Mouse (Mus musculus) monocyte, adult 59 days (primary cell): ENCODE data around the gene Ndel1. TPM values are rescaled to one million over a fixed set of nuclear protein-coding genes. Genes with fewer than 3 reads are reported as not detected.

ENCODE experiments used
- total RNA-seq, 2 experiments: library from RNA; stranded (reverse); gene quantifications; one replicate each; pipeline ENCODE4 v1.2.4; 2023

Ndel1 gene
- 100 to 1,000 TPM; 151 to 155 TPM for total RNA-seq

GRCm38 (mm10) chr11:68871748-68872147 is at the start of gene Ndel1:
Ndel1 (minus strand) TSS chr11:68871858.

DNA sequence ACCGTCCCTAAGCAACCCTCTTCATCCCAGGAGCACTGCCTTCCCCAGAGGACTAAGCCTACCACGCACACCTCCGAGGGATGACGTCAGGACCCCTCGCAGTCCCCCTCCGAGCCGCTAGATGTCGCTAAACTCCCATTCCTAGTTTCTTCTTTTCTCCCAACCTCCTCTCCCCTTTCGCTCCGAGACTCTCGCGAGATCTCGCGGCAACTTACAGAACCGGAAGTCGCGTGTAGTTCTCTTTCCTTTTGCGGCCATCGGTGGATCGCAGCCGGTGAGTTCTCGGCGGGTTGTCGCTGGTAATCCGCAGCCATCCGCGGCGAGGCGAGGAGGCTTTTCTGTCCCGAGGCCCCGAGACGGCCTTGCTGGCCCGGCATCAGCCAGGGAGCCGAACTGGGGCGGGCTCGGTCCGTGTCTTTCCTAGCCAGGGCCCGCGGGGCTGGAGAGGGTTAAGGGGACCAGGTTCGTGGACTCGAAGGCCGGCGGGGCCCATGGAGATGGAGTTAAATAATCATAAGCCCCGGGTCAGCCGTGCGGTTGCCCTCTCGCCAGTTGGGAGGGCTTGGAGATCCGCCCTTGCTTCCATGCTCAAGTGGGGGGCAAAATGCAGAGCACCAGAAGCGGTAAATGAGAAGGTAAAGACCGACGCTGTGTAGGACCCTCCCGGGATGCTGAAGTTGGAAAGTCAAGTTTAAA is 29.8 kb upstream of the Ndel1 start, which contains the start of gene Rpl26:
Gene Rpl26, plus strand, starts transcription at position 233 of the 696 bp plus-strand sequence.

GRCm38 (mm10) chr11:68888253-68888652 is 16.6 kb upstream of the Ndel1 start, which contains the start of gene Rnf222:
Rnf222 (plus strand) TSS chr11:68888553.

Other genes starting within 250 kb of the Ndel1 start
- gene Myh10, start 180.3 kb downstream of the Ndel1 start, total RNA-seq, result 1 to 10 TPM; 1.3 to 1.9 TPM
- gene Rnf222, start 16.7 kb upstream of the Ndel1 start, total RNA-seq, result not detected
- 1,000 to 10,000 TPM; 1,720 to 1,823 TPM for gene Rpl26, start 29.7 kb upstream of the Ndel1 start, total RNA-seq
- gene Odf4, start 55.2 kb upstream of the Ndel1 start, total RNA-seq, result not detected
- not detected for gene Arhgef15, start 85.6 kb upstream of the Ndel1 start, total RNA-seq
- 1 to 10 TPM; 2.6 to 3.1 TPM for gene Slc25a35, start 96.3 kb upstream of the Ndel1 start, total RNA-seq
- 1 to 10 TPM; 2.0 to 5.2 TPM for gene Rangrf, start 103.3 kb upstream of the Ndel1 start, total RNA-seq
- 1 to 10 TPM; 7.9 to 8.6 TPM for gene Pfas, start 136.6 kb upstream of the Ndel1 start, total RNA-seq
- 10 to 100 TPM; 27.8 to 30.5 TPM for gene Ctc1, start 144.1 kb upstream of the Ndel1 start, total RNA-seq
- 10 to 100 TPM; 12.5 to 13.0 TPM for gene Aurkb, start 173.8 kb upstream of the Ndel1 start, total RNA-seq
- gene Borcs6, start 187.9 kb upstream of the Ndel1 start, total RNA-seq, result 10 to 100 TPM; 43.4 to 46.4 TPM
- 1 to 10 TPM; 3.9 to 6.5 TPM for gene Tmem107, start 198.9 kb upstream of the Ndel1 start, total RNA-seq
- 100 to 1,000 TPM; 151 to 170 TPM for gene Vamp2, start 216.6 kb upstream of the Ndel1 start, total RNA-seq
- gene Per1, start 223.4 kb upstream of the Ndel1 start, total RNA-seq, result 100 to 1,000 TPM; 499 to 544 TPM
- under 1 TPM in 1 of 2 experiments, not detected in 1; 0.45 TPM for gene Hes7, start 248.5 kb upstream of the Ndel1 start, total RNA-seq